Mouse (Mus musculus): ENCODE measurements around the gene Csrp1. TPM values are rescaled to one million over a fixed set of nuclear protein-coding genes. Genes with fewer than 3 reads are reported as not detected.

Gene Csrp1
- polyA plus RNA-seq, 1 experiment: 390 TPM

DNA sequence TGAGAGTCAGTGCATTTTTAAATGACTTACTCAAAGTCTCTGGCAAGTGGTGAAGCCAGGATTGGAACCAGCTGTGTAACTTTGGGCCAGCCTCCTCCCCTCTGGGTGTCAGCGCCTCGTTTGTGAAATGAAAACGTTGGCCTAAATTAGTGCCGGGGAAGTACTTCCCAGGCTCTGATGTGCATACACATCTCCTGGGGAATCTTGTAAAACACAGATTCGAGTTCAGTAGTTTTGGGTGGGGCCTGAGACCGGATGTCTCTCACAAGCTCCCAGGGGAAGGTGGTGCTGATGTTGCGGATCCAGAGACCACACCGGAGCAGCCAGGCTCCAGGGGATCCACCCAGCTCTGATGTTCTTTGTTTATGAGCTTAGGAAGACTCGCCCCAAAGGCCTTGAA is 35.4 kb downstream of the Csrp1 start:
- no peak for DNase-seq
- H3K36me3 ChIP-seq (ENCODE audit: control insufficient read depth, insufficient read depth, low read length): peaks cover 16% of the 10 kb centered on the region
- H3K27me3 ChIP-seq (ENCODE audit: control insufficient read depth, insufficient read depth, low read length): no peaks in the 10 kb centered on the region
- TF ChIP-seq POLR2A (IDR thresholded peaks at IDR 0.05; ENCODE audit: control insufficient read depth, extremely low read depth, insufficient read depth, low read length, poor library complexity) (no peak), CTCF (IDR thresholded peaks at IDR 0.05; ENCODE audit: borderline replicate concordance, control insufficient read depth, extremely low read depth, insufficient read depth, low read length, poor library complexity) (no peak)
- no peak overlapping the region for H3K27ac ChIP-seq (ENCODE audit: control insufficient read depth, insufficient read depth, low read length)
- 92% methylated on average over 9 of the region's 9 CpGs for WGBS
- no peaks in the 10 kb centered on the region for H3K4me1 ChIP-seq (replicated peaks; ENCODE audit: control insufficient read depth, insufficient read depth, low read length)
- H3K4me3 ChIP-seq (ENCODE audit: control insufficient read depth, insufficient read depth, low read length): no peak overlapping the region

DNA sequence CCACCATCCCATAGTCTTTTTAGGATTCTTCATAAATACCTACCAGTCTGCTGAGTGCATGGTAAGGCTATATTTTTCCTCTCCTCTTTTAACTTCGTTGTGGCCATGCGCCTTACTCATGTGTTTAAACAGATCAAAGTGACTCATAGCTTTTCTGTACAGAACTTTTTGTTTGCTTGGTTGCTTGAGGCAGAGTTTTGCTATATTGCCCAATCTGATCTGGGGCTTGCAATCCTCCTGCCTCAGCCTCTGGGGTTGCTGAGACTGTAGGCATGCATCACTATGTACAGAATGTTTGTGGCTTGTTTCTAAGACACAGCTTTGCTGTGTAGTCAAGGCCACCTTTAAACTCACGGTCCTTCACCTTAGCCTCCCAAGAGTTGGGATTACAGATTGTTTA is 36.1 kb downstream of the Csrp1 start:
- Histone ChIP-seq H3K4me1 (replicated peaks; ENCODE audit: control insufficient read depth, insufficient read depth, low read length) (no peaks in the 10 kb centered on the region), H3K36me3 (ENCODE audit: control insufficient read depth, insufficient read depth, low read length) (peaks cover 11% of the 10 kb centered on the region), H3K27ac (ENCODE audit: control insufficient read depth, insufficient read depth, low read length) (no peak overlapping the region), H3K4me3 (ENCODE audit: control insufficient read depth, insufficient read depth, low read length) (no peak overlapping the region), H3K27me3 (ENCODE audit: control insufficient read depth, insufficient read depth, low read length) (no peaks in the 10 kb centered on the region)
- WGBS: 80% methylated on average over 3 of the region's 3 CpGs
- no peak for TF ChIP-seq POLR2A (IDR thresholded peaks at IDR 0.05; ENCODE audit: control insufficient read depth, extremely low read depth, insufficient read depth, low read length, poor library complexity)
- TF ChIP-seq CTCF (IDR thresholded peaks at IDR 0.05; ENCODE audit: borderline replicate concordance, control insufficient read depth, extremely low read depth, insufficient read depth, low read length, poor library complexity): no peak
- DNase-seq: no peak

DNA sequence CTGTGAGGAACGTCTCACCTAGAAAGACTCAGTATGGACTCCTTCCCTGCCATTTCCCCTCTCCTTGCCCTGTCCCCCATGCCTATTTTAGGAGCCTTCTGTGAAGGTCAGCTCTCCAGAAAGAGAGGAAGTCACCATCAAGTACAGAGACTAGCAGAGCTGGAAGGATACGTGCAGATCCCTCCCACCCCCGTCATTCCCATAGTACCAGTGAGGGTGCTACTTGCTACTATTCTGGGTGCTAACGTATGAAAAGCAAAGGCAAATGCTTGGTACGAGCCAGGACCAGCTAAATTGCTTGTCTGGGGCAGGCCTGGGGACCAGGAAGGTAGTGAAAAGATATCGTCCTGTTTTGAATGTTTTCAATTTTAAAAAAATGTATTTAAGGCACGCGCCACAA is 37.4 kb downstream of the Csrp1 start:
- Histone ChIP-seq H3K27ac (ENCODE audit: control insufficient read depth, insufficient read depth, low read length) (no peak overlapping the region), H3K4me3 (ENCODE audit: control insufficient read depth, insufficient read depth, low read length) (no peak overlapping the region), H3K27me3 (ENCODE audit: control insufficient read depth, insufficient read depth, low read length) (no peaks in the 10 kb centered on the region), H3K4me1 (replicated peaks; ENCODE audit: control insufficient read depth, insufficient read depth, low read length) (no peaks in the 10 kb centered on the region), H3K36me3 (ENCODE audit: control insufficient read depth, insufficient read depth, low read length) (no peaks in the 10 kb centered on the region; the same call in 1 of the 2 replicates)
- TF ChIP-seq CTCF (IDR thresholded peaks at IDR 0.05; ENCODE audit: borderline replicate concordance, control insufficient read depth, extremely low read depth, insufficient read depth, low read length, poor library complexity) (no peak), POLR2A (IDR thresholded peaks at IDR 0.05; ENCODE audit: control insufficient read depth, extremely low read depth, insufficient read depth, low read length, poor library complexity) (no peak)
- DNase-seq: no peak
- 91% methylated on average over 8 of the region's 8 CpGs for WGBS

GRCm38 (mm10) chr1:135759685-135760084 is 39.8 kb downstream of the Csrp1 start:
- Histone ChIP-seq H3K27ac (ENCODE audit: control insufficient read depth, insufficient read depth, low read length) (no peak overlapping the region), H3K27me3 (ENCODE audit: control insufficient read depth, insufficient read depth, low read length) (no peaks in the 10 kb centered on the region), H3K36me3 (ENCODE audit: control insufficient read depth, insufficient read depth, low read length) (no peaks in the 10 kb centered on the region), H3K4me3 (ENCODE audit: control insufficient read depth, insufficient read depth, low read length) (no peak overlapping the region), H3K4me1 (replicated peaks; ENCODE audit: control insufficient read depth, insufficient read depth, low read length) (no peaks in the 10 kb centered on the region)
- TF ChIP-seq POLR2A (IDR thresholded peaks at IDR 0.05; ENCODE audit: control insufficient read depth, extremely low read depth, insufficient read depth, low read length, poor library complexity) (no peak), CTCF (IDR thresholded peaks at IDR 0.05; ENCODE audit: borderline replicate concordance, control insufficient read depth, extremely low read depth, insufficient read depth, low read length, poor library complexity) (no peak)
- WGBS: 90% methylated on average over 4 of the region's 4 CpGs
- no peak for DNase-seq

GRCm38 (mm10) chr1:135760216-135760615 is 40.4 kb downstream of the Csrp1 start:
- no peaks in the 10 kb centered on the region for H3K27me3 ChIP-seq (ENCODE audit: control insufficient read depth, insufficient read depth, low read length)
- no peak overlapping the region for H3K27ac ChIP-seq (ENCODE audit: control insufficient read depth, insufficient read depth, low read length)
- H3K4me1 ChIP-seq (replicated peaks; ENCODE audit: control insufficient read depth, insufficient read depth, low read length): no peaks in the 10 kb centered on the region
- DNase-seq: no peak
- H3K4me3 ChIP-seq (ENCODE audit: control insufficient read depth, insufficient read depth, low read length): no peak overlapping the region
- WGBS: 83% methylated on average over 8 of the region's 8 CpGs
- H3K36me3 ChIP-seq (ENCODE audit: control insufficient read depth, insufficient read depth, low read length): no peaks in the 10 kb centered on the region
- TF ChIP-seq POLR2A (IDR thresholded peaks at IDR 0.05; ENCODE audit: control insufficient read depth, extremely low read depth, insufficient read depth, low read length, poor library complexity) (no peak), CTCF (IDR thresholded peaks at IDR 0.05; ENCODE audit: borderline replicate concordance, control insufficient read depth, extremely low read depth, insufficient read depth, low read length, poor library complexity) (no peak)

DNA sequence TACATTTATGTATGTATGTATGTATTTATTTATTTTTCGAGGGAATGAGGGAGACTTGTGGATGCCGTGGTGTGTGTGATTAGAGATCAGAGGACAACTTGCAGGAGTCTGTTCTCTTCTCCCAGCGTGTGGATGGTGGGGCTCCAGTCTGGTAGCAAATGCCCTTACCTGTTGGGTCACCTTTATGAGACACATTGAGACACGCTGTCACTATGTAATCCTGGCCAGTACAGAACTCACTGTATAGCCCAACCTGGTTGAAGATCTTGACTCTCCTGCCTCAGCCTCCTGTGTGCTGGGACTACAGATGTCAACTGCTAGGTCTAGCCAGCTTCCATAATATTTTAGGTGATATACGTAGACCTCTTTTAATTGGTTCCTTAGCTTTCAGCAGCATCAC is 41.9 kb downstream of the Csrp1 start:
- TF ChIP-seq POLR2A (IDR thresholded peaks at IDR 0.05; ENCODE audit: control insufficient read depth, extremely low read depth, insufficient read depth, low read length, poor library complexity) (no peak), CTCF (IDR thresholded peaks at IDR 0.05; ENCODE audit: borderline replicate concordance, control insufficient read depth, extremely low read depth, insufficient read depth, low read length, poor library complexity) (no peak)
- Histone ChIP-seq H3K27me3 (ENCODE audit: control insufficient read depth, insufficient read depth, low read length) (no peaks in the 10 kb centered on the region), H3K4me3 (ENCODE audit: control insufficient read depth, insufficient read depth, low read length) (no peak overlapping the region), H3K27ac (ENCODE audit: control insufficient read depth, insufficient read depth, low read length) (no peak overlapping the region), H3K36me3 (ENCODE audit: control insufficient read depth, insufficient read depth, low read length) (no peaks in the 10 kb centered on the region), H3K4me1 (replicated peaks; ENCODE audit: control insufficient read depth, insufficient read depth, low read length) (peaks cover 9% of the 10 kb centered on the region)
- WGBS: 93% methylated on average over 5 of the region's 5 CpGs
- DNase-seq: no peak

Data from thymus, adult 2 months (tissue).